In the genomic region with DNA sequence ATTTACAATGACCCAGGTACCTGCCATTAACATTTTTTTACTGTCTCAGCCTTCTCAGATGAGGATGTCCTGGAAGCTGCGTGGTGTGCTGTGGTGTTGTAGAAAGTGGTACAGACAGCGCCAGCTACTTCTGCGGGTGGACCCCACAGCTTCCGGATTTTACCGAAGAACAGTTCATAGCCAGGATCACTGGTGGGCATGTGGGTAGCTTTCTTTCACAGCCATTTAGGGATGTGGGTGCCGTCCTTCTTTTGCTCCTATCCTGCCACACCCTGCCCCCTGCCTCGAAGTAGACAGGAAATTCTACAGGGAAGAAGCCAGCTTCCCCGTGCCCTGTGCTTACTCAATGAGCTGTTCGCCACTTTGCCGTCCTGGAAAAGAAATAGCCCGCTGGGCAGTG, we compare ENCODE assay signal across 19 mouse cellular contexts.
"Had no signal": no experiment of that assay in that cellular context is flagged by ENCODE, and none has a peak within 500 bp of the region (broad histone marks: within the 10 kb centered on the region; RNA-seq: fewer than 3 reads in every experiment).

No protein-coding gene starts in this region.

- ATAC-seq: liver, postnatal 0 days; lung, postnatal 0 days; midbrain, embryonic 16.5 days had no signal

- DNase-seq: liver, postnatal 0 days; lung, adult 2 months; lung, postnatal 14 days; lung, postnatal 36 days; midbrain, embryonic 14.5 days; right cerebral cortex, postnatal 14 days; thymus, adult 2 months; thymus, postnatal 25 days; thymus, postnatal 4 days had no signal

- H3K27me3 ChIP-seq: liver, embryonic 15.5 days; lung, embryonic 15.5 days; neural tube, embryonic 13.5 days; neural tube, embryonic 15.5 days; stomach, embryonic 15.5 days had no signal

- H3K36me3 ChIP-seq: liver, embryonic 15.5 days; lung, embryonic 15.5 days; midbrain, embryonic 10.5 days; midbrain, embryonic 12.5 days; neural tube, embryonic 13.5 days; neural tube, embryonic 15.5 days; stomach, embryonic 15.5 days had no signal

- H3K4me3 ChIP-seq: liver, embryonic 15.5 days; lung, embryonic 15.5 days; midbrain, embryonic 10.5 days; midbrain, embryonic 12.5 days; myocyte; neural tube, embryonic 13.5 days; neural tube, embryonic 15.5 days; stomach, embryonic 15.5 days had no signal

- H3K9me3 ChIP-seq: liver, embryonic 15.5 days; lung, embryonic 15.5 days; midbrain, embryonic 12.5 days; neural tube, embryonic 15.5 days; stomach, embryonic 15.5 days had no signal
